Mouse (Mus musculus): ENCODE measurements around the gene Olfr1383. TPM values are rescaled to one million over a fixed set of nuclear protein-coding genes. Genes with fewer than 3 reads are reported as not detected.
"Not testable (repeated sequence)": the region's sequence is repeated elsewhere in the genome, so short reads cannot be mapped to it uniquely, and the experiment has no call there.

Gene Olfr1383
- total RNA-seq (2014; fragmentation: Nextera tagmentation) = not detected in 2 replicates
- 0.06 and 0.27 TPM in 2 replicates for total RNA-seq (2017)
- not detected in 2 replicates for polyA plus RNA-seq (2012)

DNA sequence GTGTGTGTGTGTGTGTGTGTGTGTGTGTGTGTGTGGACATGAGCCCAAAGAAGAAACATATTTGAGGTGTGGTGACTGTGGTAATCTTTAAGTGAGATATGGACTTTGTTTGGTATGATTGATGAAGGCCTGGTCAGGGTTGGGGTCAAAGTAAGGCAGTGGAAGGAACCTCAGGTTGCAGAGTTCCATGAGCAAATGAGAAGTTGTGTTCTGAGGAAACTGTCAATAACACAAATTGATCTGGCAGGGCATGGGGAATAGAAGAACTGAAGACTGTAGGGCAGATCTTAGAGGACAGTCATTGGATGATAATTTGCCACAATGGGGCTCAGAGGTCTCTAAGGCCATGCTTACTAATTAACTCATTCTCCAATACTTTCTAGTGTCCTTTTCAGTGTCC, at the start of gene Olfr1383:
Gene Olfr1383 (plus strand): TSS at position 301 of the 400 bp plus-strand sequence.
- Histone ChIP-seq H3K36me3 (replicated peaks) (no peaks in the 10 kb centered on the region), H3K9me3 (replicated peaks) (no peaks in the 10 kb centered on the region), H3K4me3 (ENCODE audit: low read depth, low read length) (no peak within 1 kb of the TSS), H3K27me3 (ENCODE audit: insufficient read depth, low read length) (no peaks in the 10 kb centered on the region), H3K4me1 (ENCODE audit: insufficient read depth, low read depth, low read length) (no peaks in the 10 kb centered on the region)
- DNase-seq (ENCODE audit: low spot score) (no peak), ATAC-seq (ENCODE audit: extremely low read depth, insufficient number of reproducible peaks, low FRiP score, poor library complexity, severe bottlenecking) (no peak)
- TF ChIP-seq POLR2AphosphoS5 (IDR thresholded peaks at IDR 0.05; ENCODE audit: insufficient replicate concordance, low read depth, low read length) = no peak
- TF ChIP-seq CTCF (IDR thresholded peaks at IDR 0.05; ENCODE audit: low read depth, low read length) = no peak
- no peak for TF ChIP-seq GATA2 (IDR thresholded peaks at IDR 0.05; ENCODE audit: borderline replicate concordance, low read depth, low read length)
- no peak for TF ChIP-seq TAL1 (conservative IDR thresholded peaks at IDR 0.05; ENCODE audit: low read depth, low read length)
- TF ChIP-seq GATA1 (IDR thresholded peaks at IDR 0.05; ENCODE audit: borderline replicate concordance, low read length) = no peak

- ATAC-seq (ENCODE audit: extremely low read depth, insufficient number of reproducible peaks, low FRiP score, poor library complexity, severe bottlenecking) (no peak), DNase-seq (ENCODE audit: low spot score) (no peak)
- Histone ChIP-seq H3K9me3 (replicated peaks) (no peaks in the 10 kb centered on the region), H3K4me1 (ENCODE audit: insufficient read depth, low read depth, low read length) (no peaks in the 10 kb centered on the region), H3K36me3 (replicated peaks) (no peaks in the 10 kb centered on the region), H3K4me3 (ENCODE audit: low read depth, low read length) (no peak overlapping the region), H3K27me3 (ENCODE audit: insufficient read depth, low read length) (no peaks in the 10 kb centered on the region)
- TF ChIP-seq GATA2 (IDR thresholded peaks at IDR 0.05; ENCODE audit: borderline replicate concordance, low read depth, low read length) = no peak
- TF ChIP-seq GATA1 (IDR thresholded peaks at IDR 0.05; ENCODE audit: borderline replicate concordance, low read length) = no peak
- TF ChIP-seq CTCF (IDR thresholded peaks at IDR 0.05; ENCODE audit: low read depth, low read length) = no peak
- TF ChIP-seq TAL1 (conservative IDR thresholded peaks at IDR 0.05; ENCODE audit: low read depth, low read length) = no peak
- no peak for TF ChIP-seq POLR2AphosphoS5 (IDR thresholded peaks at IDR 0.05; ENCODE audit: insufficient replicate concordance, low read depth, low read length)
Observed at GRCm38 (mm10) chr11:49485973-49486372, 33.5 kb upstream of the Olfr1383 start.

DNA sequence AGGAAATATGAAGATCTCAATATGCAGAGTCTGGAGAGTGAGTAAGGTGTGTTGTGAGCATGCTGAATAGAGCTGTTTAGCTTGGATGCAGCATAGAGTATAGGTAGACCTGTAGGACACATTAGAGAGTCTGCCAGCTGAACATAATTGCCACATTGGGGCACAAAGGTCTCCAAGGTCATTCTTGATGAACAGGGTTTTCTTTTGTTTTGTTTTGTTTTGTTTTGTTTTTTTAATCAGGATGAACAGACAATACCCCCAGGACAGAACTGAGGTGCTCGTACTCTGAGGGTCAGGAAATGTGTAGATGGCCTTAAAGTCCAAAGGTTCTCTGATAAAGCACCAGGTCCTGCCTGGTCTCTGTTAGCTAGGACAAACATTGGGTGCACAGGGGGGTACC, 30.7 kb upstream of the Olfr1383 start, which contains the start of gene Olfr1385:
Gene Olfr1385 (plus strand): TSS at position 301 of the 400 bp plus-strand sequence.
- not testable (repeated sequence) for ATAC-seq (ENCODE audit: extremely low read depth, insufficient number of reproducible peaks, low FRiP score, poor library complexity, severe bottlenecking); H3K36me3 ChIP-seq (replicated peaks); DNase-seq (ENCODE audit: low spot score); H3K4me1 ChIP-seq (ENCODE audit: insufficient read depth, low read depth, low read length); H3K27me3 ChIP-seq (ENCODE audit: insufficient read depth, low read length); H3K9me3 ChIP-seq (replicated peaks); H3K4me3 ChIP-seq (ENCODE audit: low read depth, low read length)

DNA sequence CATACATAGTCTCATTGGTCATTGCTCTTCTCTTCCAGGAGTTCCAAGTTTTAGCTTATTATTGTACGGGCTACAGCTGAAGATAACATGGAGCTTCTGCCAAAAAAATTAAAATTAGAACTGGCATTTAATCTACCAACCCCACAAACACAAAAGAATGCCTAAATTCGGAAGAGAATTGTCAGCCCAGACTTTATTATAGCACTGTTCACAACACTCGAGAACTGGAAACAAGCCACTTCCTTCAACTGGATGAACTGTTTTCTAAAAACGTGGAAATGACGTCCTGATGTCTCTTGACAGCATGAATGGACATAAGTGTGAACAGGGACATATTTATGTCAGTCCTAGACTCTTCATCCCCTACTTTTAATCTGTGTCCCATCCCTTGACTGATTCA, 1.4 kb upstream of the Olfr1383 start:
- H3K4me1 ChIP-seq (ENCODE audit: insufficient read depth, low read depth, low read length) = no peaks in the 10 kb centered on the region
- no peak for ATAC-seq (ENCODE audit: extremely low read depth, insufficient number of reproducible peaks, low FRiP score, poor library complexity, severe bottlenecking)
- no peaks in the 10 kb centered on the region for H3K9me3 ChIP-seq (replicated peaks)
- H3K27me3 ChIP-seq (ENCODE audit: insufficient read depth, low read length) = no peaks in the 10 kb centered on the region
- DNase-seq (ENCODE audit: low spot score) = no peak
- no peak overlapping the region for H3K4me3 ChIP-seq (ENCODE audit: low read depth, low read length)
- H3K36me3 ChIP-seq (replicated peaks) = no peaks in the 10 kb centered on the region
- TF ChIP-seq GATA2 (IDR thresholded peaks at IDR 0.05; ENCODE audit: borderline replicate concordance, low read depth, low read length) (no peak), POLR2AphosphoS5 (IDR thresholded peaks at IDR 0.05; ENCODE audit: insufficient replicate concordance, low read depth, low read length) (no peak), GATA1 (IDR thresholded peaks at IDR 0.05; ENCODE audit: borderline replicate concordance, low read length) (no peak), CTCF (IDR thresholded peaks at IDR 0.05; ENCODE audit: low read depth, low read length) (no peak), TAL1 (conservative IDR thresholded peaks at IDR 0.05; ENCODE audit: low read depth, low read length) (no peak)

DNA sequence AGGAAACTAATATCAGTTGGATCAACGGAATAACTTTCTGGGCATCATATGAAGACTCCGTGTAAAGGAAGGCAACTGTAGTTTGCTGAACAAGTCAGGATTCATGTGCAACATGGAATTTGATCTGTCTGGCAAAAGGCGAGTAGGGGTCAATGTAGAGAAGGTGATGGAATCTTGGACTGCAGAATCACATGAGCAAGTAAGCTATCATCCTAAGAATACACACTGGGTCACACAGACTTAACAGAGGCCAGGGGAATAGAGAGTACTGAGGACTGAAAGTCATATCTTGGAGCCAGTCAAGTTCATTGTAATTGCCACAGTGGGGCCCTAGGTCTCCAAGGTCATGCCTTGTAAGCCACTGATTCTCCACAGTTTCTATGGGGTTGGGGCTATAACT, 8.5 kb downstream of the Olfr1383 start, which contains the start of gene Olfr1382:
Gene Olfr1382 (plus strand): TSS at position 301 of the 400 bp plus-strand sequence.
- no peak for TF ChIP-seq GATA2 (IDR thresholded peaks at IDR 0.05; ENCODE audit: borderline replicate concordance, low read depth, low read length)
- TF ChIP-seq CTCF (IDR thresholded peaks at IDR 0.05; ENCODE audit: low read depth, low read length) = no peak
- no peak for TF ChIP-seq GATA1 (IDR thresholded peaks at IDR 0.05; ENCODE audit: borderline replicate concordance, low read length)
- TF ChIP-seq POLR2AphosphoS5 (IDR thresholded peaks at IDR 0.05; ENCODE audit: insufficient replicate concordance, low read depth, low read length) = no peak
- no peak for TF ChIP-seq TAL1 (conservative IDR thresholded peaks at IDR 0.05; ENCODE audit: low read depth, low read length)
- Histone ChIP-seq H3K27me3 (ENCODE audit: insufficient read depth, low read length) (no peaks in the 10 kb centered on the region), H3K4me1 (ENCODE audit: insufficient read depth, low read depth, low read length) (no peaks in the 10 kb centered on the region), H3K36me3 (replicated peaks) (no peaks in the 10 kb centered on the region), H3K4me3 (ENCODE audit: low read depth, low read length) (no peak within 1 kb of the TSS), H3K9me3 (replicated peaks) (no peaks in the 10 kb centered on the region)
- DNase-seq (ENCODE audit: low spot score) = no peak
- ATAC-seq (ENCODE audit: extremely low read depth, insufficient number of reproducible peaks, low FRiP score, poor library complexity, severe bottlenecking) = no peak

DNA sequence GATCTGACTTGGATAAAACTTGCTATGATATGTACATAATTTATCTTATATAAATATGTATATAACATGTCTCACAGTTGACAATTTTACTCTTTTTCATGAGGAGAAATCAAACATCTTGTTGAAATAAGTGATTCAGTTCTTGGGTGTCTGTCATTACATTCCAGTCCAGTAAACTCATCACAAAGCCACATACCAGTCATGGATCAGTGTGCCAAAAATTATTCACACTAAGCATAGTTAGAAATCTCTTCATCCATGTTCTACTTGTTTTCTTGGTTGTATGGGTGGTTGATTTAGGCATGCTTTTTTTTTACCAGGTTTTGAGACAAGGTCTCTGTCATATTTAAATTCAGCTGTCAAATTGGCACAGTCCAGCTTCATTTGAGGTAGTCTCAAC, 13.3 kb downstream of the Olfr1383 start:
- H3K36me3 ChIP-seq (replicated peaks) = no peaks in the 10 kb centered on the region
- H3K4me1 ChIP-seq (ENCODE audit: insufficient read depth, low read depth, low read length) = no peaks in the 10 kb centered on the region
- no peaks in the 10 kb centered on the region for H3K9me3 ChIP-seq (replicated peaks)
- TF ChIP-seq GATA2 (IDR thresholded peaks at IDR 0.05; ENCODE audit: borderline replicate concordance, low read depth, low read length) (no peak), POLR2AphosphoS5 (IDR thresholded peaks at IDR 0.05; ENCODE audit: insufficient replicate concordance, low read depth, low read length) (no peak), CTCF (IDR thresholded peaks at IDR 0.05; ENCODE audit: low read depth, low read length) (no peak), TAL1 (conservative IDR thresholded peaks at IDR 0.05; ENCODE audit: low read depth, low read length) (no peak), GATA1 (IDR thresholded peaks at IDR 0.05; ENCODE audit: borderline replicate concordance, low read length) (no peak)
- ATAC-seq (ENCODE audit: extremely low read depth, insufficient number of reproducible peaks, low FRiP score, poor library complexity, severe bottlenecking) (no peak), DNase-seq (ENCODE audit: low spot score) (no peak)
- H3K27me3 ChIP-seq (ENCODE audit: insufficient read depth, low read length) = no peaks in the 10 kb centered on the region
- no peak overlapping the region for H3K4me3 ChIP-seq (ENCODE audit: low read depth, low read length)

GRCm38 (mm10) chr11:49536631-49537030, 17.2 kb downstream of the Olfr1383 start:
- not testable (repeated sequence) for H3K4me3 ChIP-seq (ENCODE audit: low read depth, low read length); ATAC-seq (ENCODE audit: extremely low read depth, insufficient number of reproducible peaks, low FRiP score, poor library complexity, severe bottlenecking); H3K36me3 ChIP-seq (replicated peaks); H3K9me3 ChIP-seq (replicated peaks); H3K4me1 ChIP-seq (ENCODE audit: insufficient read depth, low read depth, low read length); H3K27me3 ChIP-seq (ENCODE audit: insufficient read depth, low read length); DNase-seq (ENCODE audit: low spot score)

- not testable (repeated sequence) for H3K27me3 ChIP-seq (ENCODE audit: insufficient read depth, low read length); H3K4me3 ChIP-seq (ENCODE audit: low read depth, low read length); H3K36me3 ChIP-seq (replicated peaks); ATAC-seq (ENCODE audit: extremely low read depth, insufficient number of reproducible peaks, low FRiP score, poor library complexity, severe bottlenecking); H3K4me1 ChIP-seq (ENCODE audit: insufficient read depth, low read depth, low read length); DNase-seq (ENCODE audit: low spot score); H3K9me3 ChIP-seq (replicated peaks)
Observed at GRCm38 (mm10) chr11:49543149-49543548, 23.7 kb downstream of the Olfr1383 start, which contains the start of gene Olfr1381. Gene Olfr1381 (plus strand): TSS chr11:49543449.

DNA sequence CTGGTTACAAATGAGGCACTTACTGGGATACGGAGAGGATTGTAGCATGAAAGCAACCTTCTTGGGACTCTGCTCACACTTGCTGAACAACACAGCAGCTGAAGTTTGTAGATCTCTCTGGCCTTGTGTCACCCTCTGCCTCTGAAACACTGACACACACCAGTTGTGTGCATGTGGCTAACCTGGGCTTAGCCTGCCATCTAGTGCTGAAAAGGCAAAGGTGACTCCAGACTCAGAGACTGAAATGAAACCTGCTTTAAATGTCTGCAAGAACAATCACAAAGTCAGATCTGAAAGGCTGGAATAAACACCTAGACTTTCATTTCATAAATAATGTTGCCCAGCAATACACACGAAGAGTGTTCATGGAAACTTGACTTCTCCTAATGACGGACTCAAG, 34.6 kb downstream of the Olfr1383 start:
- not testable (repeated sequence) for ATAC-seq (ENCODE audit: extremely low read depth, insufficient number of reproducible peaks, low FRiP score, poor library complexity, severe bottlenecking); DNase-seq (ENCODE audit: low spot score)

GRCm38 (mm10) chr11:49556578-49556977, 37.1 kb downstream of the Olfr1383 start, which contains the start of gene Olfr1380:
Gene Olfr1380 (plus strand): TSS chr11:49556878.
- not testable (repeated sequence) for H3K9me3 ChIP-seq (replicated peaks); H3K27me3 ChIP-seq (ENCODE audit: insufficient read depth, low read length); DNase-seq (ENCODE audit: low spot score); ATAC-seq (ENCODE audit: extremely low read depth, insufficient number of reproducible peaks, low FRiP score, poor library complexity, severe bottlenecking); H3K36me3 ChIP-seq (replicated peaks); H3K4me1 ChIP-seq (ENCODE audit: insufficient read depth, low read depth, low read length); H3K4me3 ChIP-seq (ENCODE audit: low read depth, low read length)

More for the DNA sequence above, 34.6 kb downstream of the Olfr1383 start:
- not testable (repeated sequence) for H3K4me1 ChIP-seq (ENCODE audit: insufficient read depth, low read depth, low read length); H3K4me3 ChIP-seq (ENCODE audit: low read depth, low read length); H3K36me3 ChIP-seq (replicated peaks); H3K9me3 ChIP-seq (replicated peaks); H3K27me3 ChIP-seq (ENCODE audit: insufficient read depth, low read length)

Measured in G1E (cell line).